Mouse (Mus musculus) forebrain, embryonic 10.5 days (tissue): ENCODE measurements around the gene Rere. TPM values are rescaled to one million over a fixed set of nuclear protein-coding genes. Genes with fewer than 3 reads are reported as not detected.

ENCODE experiments used
- DNase-seq: peaks from one replicate; pipeline ENCODE4 v3.0.0-alpha.2; 2017; ENCODE audit warnings: low spot score; ENCODE audit errors: extremely low spot score
- H3K27ac ChIP-seq: fragments of 300-500 bp; sonication (generic); 2 replicates; pipeline ENCODE4 v1.5.1; 2016; ENCODE audit warnings: mild to moderate bottlenecking
- H3K27me3 ChIP-seq: fragments of 300-500 bp; sonication (generic); 2 replicates; pipeline ENCODE4 v1.6.1; 2016; ENCODE audit warnings: mild to moderate bottlenecking; ENCODE audit not compliant: poor library complexity, severe bottlenecking
- H3K36me3 ChIP-seq: fragments of 300-500 bp; sonication (generic); replicated peaks from 2 replicates; pipeline ENCODE4 v1.6.1; 2016; ENCODE audit warnings: mild to moderate bottlenecking, moderate library complexity
- H3K4me1 ChIP-seq: fragments of 300-500 bp; sonication (generic); 2 replicates; pipeline ENCODE4 v1.6.1; 2016
- H3K4me3 ChIP-seq: fragments of 300-500 bp; sonication (generic); 2 replicates; pipeline ENCODE4 v1.5.1; 2016; ENCODE audit warnings: mild to moderate bottlenecking, moderate library complexity
- H3K9me3 ChIP-seq: fragments of 300-500 bp; sonication (generic); 2 replicates; pipeline ENCODE4 v1.6.1; 2016; ENCODE audit warnings: mild to moderate bottlenecking, moderate library complexity
- WGBS: fragments of 180-500 bp; shearing (Covaris S2); methylation state at CpG from one replicate; pipeline ENCODE4 v1.1.7; 2016; 5-methylcytosine and 5-hydroxymethylcytosine counted together
- polyA plus RNA-seq: library from polyadenylated mRNA; unstranded; fragments of >200 nt; fragmentation: Nextera tagmentation; extraction: Ambion mirVana; gene quantifications from 2 replicates; pipeline ENCODE4 v1.2.1, GENCODE M21; 2016

Rere gene
- polyA plus RNA-seq, 1 experiment from 2014 or later, result 31.1 TPM

DNA sequence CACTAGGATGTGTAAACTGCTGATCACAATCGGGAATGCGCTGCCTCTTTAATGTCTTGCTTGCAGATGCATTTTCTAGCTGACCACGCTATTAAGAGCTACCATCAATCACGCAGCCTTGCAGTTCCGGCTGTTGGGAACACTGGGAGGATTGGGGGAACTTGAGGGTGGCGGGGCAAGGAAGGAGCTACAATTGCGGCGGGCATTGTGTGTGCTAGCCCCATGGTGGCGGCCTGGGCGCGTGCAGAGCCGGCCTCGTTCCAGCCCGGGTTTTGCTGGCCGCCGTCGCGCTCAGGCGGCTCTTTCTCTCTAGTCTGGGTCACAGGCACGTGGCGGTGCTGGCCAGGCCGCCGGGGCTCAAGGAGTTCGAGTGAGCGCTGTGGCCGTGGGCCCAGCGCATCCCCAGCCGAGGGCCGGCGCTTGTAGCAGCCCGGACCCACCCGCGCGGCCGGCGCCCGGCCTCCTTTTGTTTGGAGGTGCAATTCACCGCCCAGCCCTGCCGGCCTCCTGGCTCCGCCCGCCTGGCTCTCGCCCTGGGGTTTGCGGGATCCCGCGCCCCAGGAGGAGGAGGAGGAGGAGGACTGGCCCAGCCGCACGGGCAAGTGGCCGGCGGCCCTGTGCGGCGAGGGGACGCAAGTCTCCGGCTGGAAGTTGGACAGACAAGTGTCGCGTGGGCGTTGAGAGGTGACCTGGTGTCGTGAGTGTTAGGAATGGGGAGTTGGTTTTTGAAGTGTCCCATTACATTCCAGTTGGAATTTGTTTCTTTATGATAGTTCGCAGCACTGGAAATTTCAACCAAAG is 90.3 kb downstream of the Rere start:
- peak overlapping the region; percentile 61 for H3K4me3 ChIP-seq
- H3K36me3 ChIP-seq, result no peaks in the 10 kb centered on the region
- WGBS, result under 1% methylated on average over 58 of the region's 58 CpGs
- H3K27me3 ChIP-seq, result no peaks in the 10 kb centered on the region
- DNase-seq, result peak; percentile 88
- peaks cover 82% of the 10 kb centered on the region for H3K4me1 ChIP-seq
- peak overlapping the region; percentile 98 for H3K27ac ChIP-seq
- H3K9me3 ChIP-seq, result no peaks in the 10 kb centered on the region

DNA sequence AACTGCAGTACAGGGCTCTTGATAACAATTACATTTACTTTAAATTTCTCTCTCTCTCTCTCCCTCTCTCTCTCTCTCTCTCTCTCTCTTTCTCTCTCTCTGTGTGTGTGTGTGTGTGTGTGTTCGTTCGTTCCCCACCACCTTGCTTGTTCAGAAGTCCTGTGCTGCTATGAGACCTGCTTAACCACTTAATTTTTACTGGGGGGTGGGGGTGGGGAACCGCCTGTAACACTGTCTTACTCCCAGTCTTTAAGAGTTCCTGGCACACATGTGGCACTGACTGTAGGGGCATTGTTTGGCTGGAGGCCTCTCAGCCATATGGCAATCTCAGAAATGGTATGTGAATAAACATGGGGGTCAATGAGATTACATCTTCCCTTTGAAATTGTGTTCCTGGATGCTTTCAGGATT is 91.2 kb downstream of the Rere start:
- no peaks in the 10 kb centered on the region for H3K27me3 ChIP-seq
- no peak for DNase-seq
- H3K36me3 ChIP-seq, result no peaks in the 10 kb centered on the region
- peak overlapping the region; percentile 61 for H3K4me3 ChIP-seq
- H3K27ac ChIP-seq, result peak overlapping the region; percentile 98
- WGBS, result 3% methylated on average over 3 of the region's 3 CpGs
- H3K9me3 ChIP-seq, result no peaks in the 10 kb centered on the region
- peaks cover 80% of the 10 kb centered on the region for H3K4me1 ChIP-seq

GRCm38 (mm10) chr4:150373111-150374109 is 92.0 kb downstream of the Rere start:
- H3K4me3 ChIP-seq, result peak overlapping the region; percentile 61
- peaks cover 83% of the 10 kb centered on the region for H3K4me1 ChIP-seq
- WGBS, result 12% methylated on average over 15 of the region's 15 CpGs

GRCm38 (mm10) chr4:150374651-150375447 is 93.4 kb downstream of the Rere start:
- H3K27ac ChIP-seq, result peak overlapping the region; percentile 98; the same call in 1 of the 2 replicates
- H3K27me3 ChIP-seq, result no peaks in the 10 kb centered on the region
- no peaks in the 10 kb centered on the region for H3K36me3 ChIP-seq
- H3K9me3 ChIP-seq, result no peaks in the 10 kb centered on the region
- H3K4me1 ChIP-seq, result peaks cover 81% of the 10 kb centered on the region
- no peak overlapping the region for H3K4me3 ChIP-seq
- WGBS, result 63% methylated on average over 9 of the region's 9 CpGs
- no peak for DNase-seq

More at GRCm38 (mm10) chr4:150373111-150374109, 92.0 kb downstream of the Rere start:
- no peaks in the 10 kb centered on the region for H3K36me3 ChIP-seq
- no peaks in the 10 kb centered on the region for H3K9me3 ChIP-seq
- no peak for DNase-seq
- peak overlapping the region; percentile 98 for H3K27ac ChIP-seq
- H3K27me3 ChIP-seq, result no peaks in the 10 kb centered on the region

- H3K4me3 ChIP-seq, result no peak overlapping the region
- H3K27ac ChIP-seq, result no peak overlapping the region
- 89% methylated on average over 1 of the region's 1 CpGs for WGBS
- no peaks in the 10 kb centered on the region for H3K27me3 ChIP-seq
- no peak for DNase-seq
- H3K9me3 ChIP-seq, result no peaks in the 10 kb centered on the region
- no peaks in the 10 kb centered on the region for H3K36me3 ChIP-seq
- H3K4me1 ChIP-seq, result peaks cover 81% of the 10 kb centered on the region
Measured at GRCm38 (mm10) chr4:150375448-150375935, 94.0 kb downstream of the Rere start.

GRCm38 (mm10) chr4:150379313-150379712 is 97.9 kb downstream of the Rere start:
- Histone ChIP-seq H3K4me1 (peaks cover 57% of the 10 kb centered on the region), H3K27ac (no peak overlapping the region), H3K4me3 (no peak overlapping the region), H3K27me3 (no peaks in the 10 kb centered on the region), H3K9me3 (no peaks in the 10 kb centered on the region), H3K36me3 (no peaks in the 10 kb centered on the region)
- DNase-seq, result no peak
- WGBS, result 90% methylated on average over 6 of the region's 6 CpGs

DNA sequence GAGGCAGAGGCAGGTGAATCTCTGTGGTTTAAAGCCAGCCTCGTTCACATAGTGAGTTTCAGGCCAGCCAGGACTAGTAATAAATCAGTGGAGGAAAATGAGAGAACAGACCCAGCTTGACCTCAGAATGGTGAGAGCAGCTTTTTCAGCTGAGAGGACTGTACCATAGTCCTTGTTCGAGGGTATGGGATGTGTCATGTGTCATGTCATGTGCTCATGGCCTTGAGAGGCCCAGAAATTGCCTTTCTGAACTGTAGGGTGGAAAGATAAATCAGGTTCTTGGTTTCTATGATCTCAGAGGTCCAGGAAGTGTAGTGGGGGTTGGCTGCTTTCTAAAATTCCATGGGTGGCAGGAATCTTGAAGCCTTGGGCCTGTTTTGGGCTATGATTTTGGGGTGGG is 98.3 kb downstream of the Rere start:
- Histone ChIP-seq H3K27me3 (no peaks in the 10 kb centered on the region), H3K4me3 (no peak overlapping the region), H3K9me3 (no peaks in the 10 kb centered on the region), H3K27ac (no peak overlapping the region), H3K36me3 (no peaks in the 10 kb centered on the region), H3K4me1 (peaks cover 57% of the 10 kb centered on the region)
- 83% methylated on average over 2 of the region's 2 CpGs for WGBS
- no peak for DNase-seq

- Histone ChIP-seq H3K27me3 (no peaks in the 10 kb centered on the region), H3K36me3 (no peaks in the 10 kb centered on the region), H3K9me3 (no peaks in the 10 kb centered on the region), H3K4me1 (peaks cover 57% of the 10 kb centered on the region), H3K27ac (no peak overlapping the region), H3K4me3 (no peak overlapping the region)
- no peak for DNase-seq
- WGBS, result 81% methylated on average over 5 of the region's 5 CpGs
Measured at GRCm38 (mm10) chr4:150380273-150380672, 98.8 kb downstream of the Rere start.

- no peak overlapping the region for H3K27ac ChIP-seq
- 83% methylated on average over 3 of the region's 3 CpGs for WGBS
- no peak for DNase-seq
- H3K9me3 ChIP-seq, result no peaks in the 10 kb centered on the region
- no peaks in the 10 kb centered on the region for H3K27me3 ChIP-seq
- H3K4me3 ChIP-seq, result no peak overlapping the region
- H3K36me3 ChIP-seq, result 0 out of 2 replicates have a peak, but pooled peaks cover 2% of the 10 kb centered on the region
- H3K4me1 ChIP-seq, result peaks cover 49% of the 10 kb centered on the region
Measured at GRCm38 (mm10) chr4:150382504-150382903, 101.1 kb downstream of the Rere start.

- H3K4me1 ChIP-seq, result peaks cover 51% of the 10 kb centered on the region
- no peak overlapping the region for H3K27ac ChIP-seq
- WGBS, result 78% methylated on average over 8 of the region's 8 CpGs
- no peak overlapping the region for H3K4me3 ChIP-seq
- H3K9me3 ChIP-seq, result no peaks in the 10 kb centered on the region
- H3K36me3 ChIP-seq, result peaks cover 8% of the 10 kb centered on the region
- DNase-seq, result no peak
- H3K27me3 ChIP-seq, result no peaks in the 10 kb centered on the region
Measured at GRCm38 (mm10) chr4:150384405-150384804, 103.0 kb downstream of the Rere start.

- H3K9me3 ChIP-seq, result no peaks in the 10 kb centered on the region
- WGBS, result 94% methylated on average over 3 of the region's 3 CpGs
- peaks cover 52% of the 10 kb centered on the region for H3K4me1 ChIP-seq
- peaks cover 13% of the 10 kb centered on the region for H3K36me3 ChIP-seq
- DNase-seq, result no peak
- no peak overlapping the region for H3K27ac ChIP-seq
- no peak overlapping the region for H3K4me3 ChIP-seq
- H3K27me3 ChIP-seq, result no peaks in the 10 kb centered on the region
Measured at GRCm38 (mm10) chr4:150384899-150385298, 103.5 kb downstream of the Rere start.

GRCm38 (mm10) chr4:150388518-150388917 is 107.1 kb downstream of the Rere start:
- Histone ChIP-seq H3K9me3 (no peaks in the 10 kb centered on the region), H3K27me3 (no peaks in the 10 kb centered on the region), H3K27ac (no peak overlapping the region), H3K4me3 (no peak overlapping the region), H3K36me3 (peaks cover 15% of the 10 kb centered on the region), H3K4me1 (peaks cover 54% of the 10 kb centered on the region)
- DNase-seq, result no peak
- WGBS, result 79% methylated on average over 3 of the region's 3 CpGs
